Mouse (Mus musculus) cortical plate, adult 2 months (tissue): ENCODE measurements at regions not wholly inside any gene's neighbourhood (a gene's known extent, or its start where the extent isn't known, plus 50 kb on each side); places are given as distances from the start of the nearest gene placed in this dataset.

Experiments
- H3K27ac ChIP-seq: fragments of 200-500 bp; 2 replicates; pipeline ENCODE4 v1.5.1; 2012; ENCODE audit warnings: low read length, control low read depth, inconsistent platforms; ENCODE audit not compliant: insufficient read depth
- H3K4me1 ChIP-seq: fragments of 200-500 bp; 2 replicates; pipeline ENCODE4 v1.6.1; 2011; ENCODE audit warnings: low read length; ENCODE audit not compliant: control insufficient read depth, insufficient read depth
- H3K4me3 ChIP-seq: fragments of 200-500 bp; 2 replicates; pipeline ENCODE4 v1.5.1; 2011; ENCODE audit warnings: mild to moderate bottlenecking, low read length, control low read depth; ENCODE audit not compliant: insufficient read depth
- CTCF ChIP-seq: fragments of 200-500 bp; IDR thresholded peaks from 2 replicates; pipeline ENCODE4 v1.5.1; 2011; ENCODE audit warnings: mild to moderate bottlenecking, control low read depth, low read length; ENCODE audit not compliant: insufficient read depth; ENCODE audit errors: extremely low read depth
- POLR2A ChIP-seq: fragments of 200-500 bp; IDR thresholded peaks from 2 replicates; pipeline ENCODE4 v1.6.1; 2011; ENCODE audit warnings: mild to moderate bottlenecking, low read length, control low read depth; ENCODE audit not compliant: insufficient read depth; ENCODE audit errors: extremely low read depth

DNA sequence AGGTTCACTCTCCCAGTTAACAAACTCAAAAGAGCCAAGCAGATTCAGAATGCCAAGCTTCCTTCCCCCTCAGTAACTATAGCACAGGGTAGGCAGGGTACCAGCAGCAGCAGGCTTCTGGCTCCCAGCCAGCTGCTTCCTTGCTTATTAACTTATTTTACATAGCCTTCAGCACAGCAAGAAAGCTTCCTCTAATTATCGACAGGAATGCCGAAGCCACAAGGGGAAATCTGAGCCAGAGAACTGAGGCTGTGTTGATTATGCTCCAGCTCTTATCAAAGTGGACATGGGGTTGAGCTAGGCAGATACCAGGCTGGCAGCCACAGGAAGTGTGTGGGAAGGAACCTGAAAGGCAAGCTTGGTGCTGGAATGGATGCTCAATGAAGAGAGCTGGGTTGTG, 371.0 kb downstream of the Synb start:
- Histone ChIP-seq H3K4me3 (no peak overlapping the region), H3K4me1 (peaks cover 3% of the 10 kb centered on the region), H3K27ac (no peak overlapping the region)
- TF ChIP-seq CTCF (no peak), POLR2A (no peak)

DNA sequence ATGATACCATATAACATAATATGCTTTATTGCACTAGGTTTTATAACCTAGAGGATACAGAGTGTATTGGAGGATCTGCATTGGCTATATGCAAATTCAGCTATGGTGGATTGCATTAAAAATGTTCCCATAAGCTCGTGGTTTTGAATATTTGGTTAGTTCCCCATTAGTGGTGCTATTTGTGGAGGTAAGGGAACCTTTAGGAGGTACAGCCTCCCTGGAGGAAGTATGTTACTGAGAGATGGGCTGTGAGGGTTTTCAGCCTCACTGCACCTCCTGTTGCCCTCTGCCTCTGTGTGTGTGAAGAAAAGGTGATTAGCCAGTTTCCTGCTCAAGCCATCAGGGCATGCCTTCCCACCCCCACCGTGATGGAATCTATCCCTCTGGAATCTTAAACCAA, 372.1 kb downstream of the Synb start:
- no peak overlapping the region for H3K4me3 ChIP-seq
- TF ChIP-seq POLR2A, result no peak
- no peak for TF ChIP-seq CTCF
- H3K27ac ChIP-seq, result no peak overlapping the region
- H3K4me1 ChIP-seq, result peaks cover 3% of the 10 kb centered on the region; the same call in 1 of the 2 replicates

DNA sequence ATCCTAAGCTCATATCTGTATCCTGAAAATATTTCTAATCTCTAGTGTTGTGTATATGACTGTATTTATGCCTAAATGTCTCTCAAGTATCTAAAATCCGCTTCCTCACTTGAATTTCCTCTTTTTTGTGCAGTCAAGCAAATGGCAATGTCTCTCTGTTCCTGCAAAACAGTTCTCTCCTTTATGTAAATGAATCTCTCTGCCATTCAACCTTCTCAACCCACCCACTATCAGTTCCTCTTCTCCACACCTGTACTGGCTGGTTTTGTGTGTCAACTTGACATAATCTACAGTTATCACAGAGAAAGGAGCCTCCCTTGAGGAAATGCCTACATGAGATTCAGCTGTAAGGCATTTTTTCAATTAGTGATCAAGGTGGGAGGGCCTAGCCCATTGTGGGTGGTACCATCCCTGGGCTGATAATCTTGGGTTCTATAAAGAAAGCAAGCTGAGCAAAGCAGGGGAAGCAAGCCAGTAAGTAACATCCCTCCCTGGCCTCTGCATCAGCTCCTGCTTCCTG, 375.5 kb downstream of the Synb start:
- Histone ChIP-seq H3K27ac (no peak overlapping the region), H3K4me3 (no peak overlapping the region), H3K4me1 (peaks cover 3% of the 10 kb centered on the region; the same call in 1 of the 2 replicates)
- TF ChIP-seq CTCF (no peak), POLR2A (no peak)

DNA sequence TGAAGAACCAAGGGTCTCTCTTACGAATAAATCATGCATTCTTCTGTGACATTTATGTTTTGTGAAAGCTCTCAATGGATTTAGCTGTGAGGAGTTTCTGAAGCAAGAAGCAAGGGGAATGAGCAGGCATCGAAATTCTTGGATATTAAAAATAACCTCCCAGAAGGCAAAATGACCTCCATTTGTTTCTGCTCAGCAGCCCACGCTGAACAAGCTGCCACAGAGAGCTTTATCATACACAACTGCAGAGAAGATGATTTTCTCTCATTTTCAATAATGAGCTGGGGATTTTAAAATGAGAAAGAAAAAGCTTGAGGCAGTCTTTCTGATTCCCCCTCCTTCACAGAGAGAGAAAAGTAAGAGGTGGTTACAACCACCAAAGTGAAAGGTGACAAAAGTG, 394.2 kb downstream of the Synb start:
- Histone ChIP-seq H3K27ac (no peak overlapping the region), H3K4me1 (no peaks in the 10 kb centered on the region), H3K4me3 (no peak overlapping the region)
- TF ChIP-seq POLR2A, result no peak
- no peak for TF ChIP-seq CTCF

DNA sequence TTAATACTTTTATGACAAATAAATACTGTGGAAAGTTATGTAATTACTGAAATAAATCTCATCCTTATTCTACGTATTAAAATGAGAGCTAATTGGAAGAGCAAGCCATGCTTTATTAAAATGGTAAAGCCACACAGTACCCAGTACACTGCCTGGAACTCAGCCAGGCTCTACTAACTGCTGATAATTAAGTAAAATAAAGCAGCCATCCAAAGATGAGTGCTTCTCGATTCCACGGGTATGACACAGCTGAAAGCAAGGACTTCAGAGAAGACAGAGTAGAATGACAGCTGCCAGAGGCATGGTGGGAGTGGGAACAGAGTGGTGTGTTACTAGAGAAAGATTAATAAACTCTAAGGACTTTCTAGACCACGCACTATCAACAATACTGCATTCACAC, 416.9 kb downstream of the Synb start:
- TF ChIP-seq POLR2A, result no peak
- no peak for TF ChIP-seq CTCF
- no peaks in the 10 kb centered on the region for H3K4me1 ChIP-seq
- H3K27ac ChIP-seq, result no peak overlapping the region
- H3K4me3 ChIP-seq, result no peak overlapping the region

DNA sequence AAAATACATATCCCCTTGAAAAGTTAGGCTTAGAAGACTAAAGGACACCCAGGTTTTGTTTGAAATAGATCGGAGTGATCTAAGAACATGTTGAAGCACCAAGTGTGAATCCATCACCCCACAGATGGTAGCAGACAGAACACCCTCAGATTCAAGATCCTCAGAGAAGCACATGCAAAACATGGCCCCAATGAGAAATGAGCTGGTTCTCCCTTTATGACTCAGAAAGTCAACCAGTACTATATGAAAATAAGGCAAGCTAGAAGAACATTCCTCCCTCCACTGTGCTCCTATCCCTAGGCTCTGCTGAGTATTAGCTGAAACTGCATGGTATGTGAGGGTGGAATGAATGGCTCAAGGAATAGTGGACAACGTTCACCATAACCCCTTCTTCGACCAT, 433.0 kb downstream of the Synb start:
- no peak overlapping the region for H3K4me3 ChIP-seq
- no peak overlapping the region for H3K27ac ChIP-seq
- H3K4me1 ChIP-seq, result no peaks in the 10 kb centered on the region
- TF ChIP-seq CTCF, result no peak
- no peak for TF ChIP-seq POLR2A

DNA sequence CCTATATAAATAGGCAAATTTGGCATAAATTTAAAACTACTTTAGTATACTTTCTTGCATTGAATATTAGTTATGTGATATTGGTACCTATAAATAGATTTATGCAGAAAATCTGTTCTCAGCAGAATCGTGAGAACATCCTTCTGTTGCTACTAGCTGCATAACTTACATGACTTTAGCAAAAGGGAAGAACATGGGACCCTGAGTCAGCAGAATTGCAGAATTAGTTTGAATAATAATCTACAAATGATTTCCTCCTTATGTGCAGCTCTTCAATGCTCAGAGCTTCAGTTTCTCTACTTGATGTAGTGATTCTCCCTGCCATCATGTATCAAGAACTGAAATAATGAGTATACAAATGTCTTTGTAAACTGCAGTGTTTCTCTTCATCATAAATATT, 436.2 kb downstream of the Synb start:
- Histone ChIP-seq H3K4me3 (no peak overlapping the region), H3K27ac (no peak overlapping the region), H3K4me1 (no peaks in the 10 kb centered on the region)
- TF ChIP-seq POLR2A (no peak), CTCF (no peak)

DNA sequence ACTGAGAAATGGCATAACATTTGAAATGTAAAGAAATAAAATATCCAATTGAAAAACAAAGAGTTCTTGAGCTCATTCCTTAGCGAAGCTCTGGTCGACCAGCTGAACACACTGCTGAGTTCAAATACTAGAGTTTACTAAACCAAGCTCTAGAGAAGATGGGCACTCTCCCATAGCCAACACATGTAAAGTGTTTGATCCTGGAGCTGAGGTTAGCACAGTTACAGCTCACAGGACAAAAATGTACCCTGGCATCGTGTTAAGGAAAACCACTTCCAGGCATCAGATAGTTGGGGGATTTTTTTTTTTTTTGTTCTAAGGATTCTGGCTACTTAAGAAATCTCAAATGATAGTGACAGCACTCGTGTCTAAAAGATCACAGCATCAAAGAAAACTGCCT, 445.6 kb downstream of the Synb start:
- no peak overlapping the region for H3K27ac ChIP-seq
- no peak overlapping the region for H3K4me3 ChIP-seq
- no peak for TF ChIP-seq CTCF
- no peak for TF ChIP-seq POLR2A
- H3K4me1 ChIP-seq, result no peaks in the 10 kb centered on the region

DNA sequence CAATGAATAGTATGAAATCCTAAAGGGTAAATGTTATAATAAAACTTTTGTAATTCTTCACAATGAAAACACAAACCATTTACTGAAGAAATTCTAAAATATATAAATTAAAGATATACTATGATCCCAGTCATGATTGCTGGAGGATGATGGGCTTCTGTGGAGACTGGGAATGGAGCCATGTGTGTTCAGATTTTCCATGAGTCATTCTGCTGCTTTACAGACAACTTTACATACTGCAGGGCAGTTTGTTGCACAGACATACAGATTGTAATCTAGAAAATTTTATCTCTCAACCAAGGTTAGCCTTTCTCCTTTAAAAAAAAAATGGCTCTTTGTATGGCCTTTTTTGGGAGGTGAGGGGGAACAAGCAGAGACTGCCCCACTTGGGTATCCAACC, 446.5 kb downstream of the Synb start:
- no peaks in the 10 kb centered on the region for H3K4me1 ChIP-seq
- TF ChIP-seq CTCF, result no peak
- TF ChIP-seq POLR2A, result no peak
- H3K4me3 ChIP-seq, result no peak overlapping the region
- no peak overlapping the region for H3K27ac ChIP-seq

DNA sequence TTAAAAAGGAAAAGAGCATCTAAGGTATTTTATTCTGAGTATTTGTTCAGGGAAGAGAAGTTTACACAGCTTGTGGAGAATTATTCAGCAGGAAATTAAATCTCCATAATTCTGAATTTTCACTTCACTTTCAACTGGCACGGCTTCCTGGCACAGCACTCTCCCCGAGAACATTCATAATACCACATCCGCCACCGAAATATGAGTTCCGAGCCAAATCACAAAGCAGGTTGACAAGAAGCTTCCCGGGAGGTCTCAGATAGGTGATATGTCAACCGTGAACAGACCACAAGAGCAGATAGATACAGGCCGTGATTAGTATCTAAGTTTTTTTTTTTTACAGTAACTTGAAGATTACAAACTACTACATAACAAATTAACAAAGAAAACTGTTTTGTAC, 473.9 kb downstream of the Synb start:
- Histone ChIP-seq H3K4me3 (no peak overlapping the region), H3K27ac (no peak overlapping the region), H3K4me1 (no peaks in the 10 kb centered on the region)
- TF ChIP-seq CTCF (no peak), POLR2A (no peak)

DNA sequence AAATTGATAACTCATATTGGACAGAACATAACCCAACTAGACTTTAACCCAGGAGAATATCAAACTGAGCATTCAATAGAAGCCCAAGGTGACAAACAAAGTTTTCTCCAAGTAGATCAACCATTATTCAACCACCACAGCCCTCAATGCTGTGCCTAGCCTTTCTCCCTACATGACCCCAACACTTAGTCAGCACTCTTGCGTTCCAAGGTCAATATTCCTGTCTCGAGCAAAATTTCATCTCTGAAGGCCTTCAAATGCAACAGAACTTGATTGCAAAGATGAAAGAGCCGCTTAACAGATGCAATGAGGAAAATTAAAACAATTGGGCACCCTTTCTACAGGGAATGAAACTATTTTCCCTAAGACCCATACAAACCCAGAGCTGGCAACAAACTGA, 485.1 kb downstream of the Synb start:
- no peaks in the 10 kb centered on the region for H3K4me1 ChIP-seq
- H3K27ac ChIP-seq, result no peak overlapping the region
- TF ChIP-seq CTCF (no peak), POLR2A (no peak)
- H3K4me3 ChIP-seq, result no peak overlapping the region
